Mouse (Mus musculus) liver, embryonic 16.5 days (tissue): Measurements from ENCODE around the gene Tmem54. TPM values are rescaled to one million over a fixed set of nuclear protein-coding genes. Genes with fewer than 3 reads are reported as not detected.
A peak's percentile ranks its signal among the peaks of the same experiment; 100 is the strongest.

Experiments
- ATAC-seq: fragments of 200-750 bp; cut with Nextera tagmentation; 2 replicates; pipeline ENCODE4 v1.8.0; 2017; ENCODE audit warnings: low read depth, mild to moderate bottlenecking, moderate number of reproducible peaks, moderate library complexity
- H3K27ac ChIP-seq: fragments of 300-500 bp; sonication (generic); 2 replicates; pipeline ENCODE4 v1.5.1; 2014; ENCODE audit warnings: mild to moderate bottlenecking, low read length
- H3K27me3 ChIP-seq: fragments of 300-500 bp; sonication (generic); 2 replicates; pipeline ENCODE4 v1.6.1; 2014; ENCODE audit warnings: low read depth, low read length, mixed read lengths; ENCODE audit not compliant: control insufficient read depth, insufficient read depth
- H3K36me3 ChIP-seq: fragments of 300-500 bp; sonication (generic); 2 replicates; pipeline ENCODE4 v1.6.1; 2014; ENCODE audit warnings: mild to moderate bottlenecking; ENCODE audit not compliant: control insufficient read depth, insufficient read depth
- H3K4me1 ChIP-seq: fragments of 300-500 bp; sonication (generic); 2 replicates; pipeline ENCODE4 v1.6.1; 2014; ENCODE audit warnings: low read depth, low read length, mixed read lengths; ENCODE audit not compliant: control insufficient read depth
- H3K4me2 ChIP-seq: fragments of 300-500 bp; sonication (generic); 2 replicates; pipeline ENCODE4 v1.6.1; 2014; ENCODE audit warnings: low read depth, low read length, mixed read lengths
- H3K4me3 ChIP-seq: fragments of 300-500 bp; sonication (generic); 2 replicates; pipeline ENCODE4 v1.5.1; 2014; ENCODE audit warnings: low read depth, mild to moderate bottlenecking, low read length
- H3K9ac ChIP-seq: fragments of 300-500 bp; sonication (generic); 2 replicates; pipeline ENCODE4 v1.6.1; 2014; ENCODE audit warnings: low read depth, low read length
- H3K9me3 ChIP-seq: fragments of 300-500 bp; sonication (generic); replicated peaks from 2 replicates; pipeline ENCODE4 v1.6.1; 2016; ENCODE audit warnings: low read length; ENCODE audit not compliant: control insufficient read depth
- WGBS: fragments of 180-500 bp; shearing (Covaris S2); extraction: QIAGEN DNeasy Blood & Tissue Kit; methylation state at CpG from one replicate; pipeline ENCODE4 v1.1.7; 2014; ENCODE audit not compliant: insufficient replicate concordance; 5-methylcytosine and 5-hydroxymethylcytosine counted together
- polyA plus RNA-seq: library from polyadenylated mRNA; unstranded; fragments of >200 nt; fragmentation: Nextera tagmentation; extraction: Ambion mirVana; gene quantifications from 2 replicates; pipeline ENCODE4 v1.2.1, GENCODE M21; 2015

Gene Tmem54
- polyA plus RNA-seq, 1 experiment from 2014 or later: 1.7 TPM

- Histone ChIP-seq H3K9ac (no peak overlapping the region), H3K27ac (no peak overlapping the region), H3K4me1 (no peaks in the 10 kb centered on the region), H3K27me3 (peaks cover 2% of the 10 kb centered on the region), H3K4me2 (no peak overlapping the region), H3K9me3 (no peaks in the 10 kb centered on the region), H3K36me3 (no peaks in the 10 kb centered on the region), H3K4me3 (no peak overlapping the region)
- ATAC-seq: no peak
- WGBS: 50% methylated on average over 11 of the region's 11 CpGs
These were observed 6.0 kb downstream of the Tmem54 start for GRCm38 (mm10) chr4:129111350-129111749.

- ATAC-seq: no peak
- no peak overlapping the region for H3K9ac ChIP-seq
- H3K4me1 ChIP-seq: no peaks in the 10 kb centered on the region
- no peaks in the 10 kb centered on the region; the same call in 1 of the 2 replicates for H3K27me3 ChIP-seq
- no peaks in the 10 kb centered on the region for H3K9me3 ChIP-seq
- no peaks in the 10 kb centered on the region for H3K36me3 ChIP-seq
- no peak overlapping the region for H3K4me2 ChIP-seq
- 74% methylated on average over 13 of the region's 13 CpGs for WGBS
- no peak overlapping the region for H3K4me3 ChIP-seq
- H3K27ac ChIP-seq: no peak overlapping the region
These were observed 6.9 kb downstream of the Tmem54 start for GRCm38 (mm10) chr4:129112231-129112630.

GRCm38 (mm10) chr4:129113083-129113988 is 8.0 kb downstream of the Tmem54 start:
- peak; percentile 42; the same call in 1 of the 2 replicates for ATAC-seq
- H3K27ac ChIP-seq: no peak overlapping the region
- H3K4me2 ChIP-seq: no peak overlapping the region

GRCm38 (mm10) chr4:129116703-129117102 is 11.4 kb downstream of the Tmem54 start:
- ATAC-seq: no peak
- Histone ChIP-seq H3K9me3 (no peaks in the 10 kb centered on the region), H3K27ac (no peak overlapping the region), H3K4me3 (no peak overlapping the region), H3K36me3 (no peaks in the 10 kb centered on the region), H3K4me2 (no peak overlapping the region), H3K27me3 (peaks cover 33% of the 10 kb centered on the region), H3K9ac (no peak overlapping the region), H3K4me1 (peaks cover 3% of the 10 kb centered on the region)
- 72% methylated on average over 8 of the region's 8 CpGs for WGBS

More at GRCm38 (mm10) chr4:129113083-129113988, 8.0 kb downstream of the Tmem54 start:
- H3K4me3 ChIP-seq: no peak overlapping the region
- peaks cover 1% of the 10 kb centered on the region; the same call in 1 of the 2 replicates for H3K27me3 ChIP-seq
- H3K9me3 ChIP-seq: no peaks in the 10 kb centered on the region
- H3K4me1 ChIP-seq: no peaks in the 10 kb centered on the region
- H3K36me3 ChIP-seq: no peaks in the 10 kb centered on the region
- H3K9ac ChIP-seq: no peak overlapping the region
- WGBS: 28% methylated on average over 28 of the region's 28 CpGs

- no peak overlapping the region for H3K4me2 ChIP-seq
- H3K4me1 ChIP-seq: peaks cover 3% of the 10 kb centered on the region
- no peaks in the 10 kb centered on the region for H3K36me3 ChIP-seq
- H3K9ac ChIP-seq: no peak overlapping the region
- H3K27ac ChIP-seq: no peak overlapping the region
- no peak overlapping the region for H3K4me3 ChIP-seq
- 74% methylated on average over 14 of the region's 14 CpGs for WGBS
- no peaks in the 10 kb centered on the region for H3K9me3 ChIP-seq
- H3K27me3 ChIP-seq: peaks cover 44% of the 10 kb centered on the region
- ATAC-seq: no peak
These were observed 12.6 kb downstream of the Tmem54 start for GRCm38 (mm10) chr4:129117720-129118510.

GRCm38 (mm10) chr4:129119708-129120107 is 14.4 kb downstream of the Tmem54 start:
- no peak overlapping the region for H3K4me3 ChIP-seq
- no peak overlapping the region for H3K4me2 ChIP-seq
- ATAC-seq: no peak
- no peak overlapping the region for H3K9ac ChIP-seq
- 59% methylated on average over 10 of the region's 10 CpGs for WGBS
- H3K4me1 ChIP-seq: peaks cover 3% of the 10 kb centered on the region
- no peaks in the 10 kb centered on the region for H3K36me3 ChIP-seq
- no peak overlapping the region for H3K27ac ChIP-seq
- H3K27me3 ChIP-seq: peaks cover 57% of the 10 kb centered on the region
- no peaks in the 10 kb centered on the region for H3K9me3 ChIP-seq

- H3K9me3 ChIP-seq: no peaks in the 10 kb centered on the region
- no peak overlapping the region for H3K9ac ChIP-seq
- H3K4me1 ChIP-seq: peaks cover 3% of the 10 kb centered on the region
- H3K36me3 ChIP-seq: no peaks in the 10 kb centered on the region
- H3K4me3 ChIP-seq: peak overlapping the region; percentile 39
- 2% methylated on average over 48 of the region's 59 CpGs for WGBS
- H3K27ac ChIP-seq: no peak overlapping the region
- peak; percentile 39 for ATAC-seq
- H3K27me3 ChIP-seq: peaks cover 67% of the 10 kb centered on the region
- H3K4me2 ChIP-seq: peak overlapping the region; percentile 46
These were observed 15.4 kb downstream of the Tmem54 start for GRCm38 (mm10) chr4:129120520-129121445.

GRCm38 (mm10) chr4:129121569-129122086 is 16.3 kb downstream of the Tmem54 start, which contains the start of gene Hpca:
TSS of gene Hpca (minus strand) at chr4:129122036.
- H3K27me3 ChIP-seq: peaks cover 74% of the 10 kb centered on the region
- peak within 1 kb of the TSS; percentile 46 for H3K4me2 ChIP-seq
- no peak within 1 kb of the TSS for H3K9ac ChIP-seq
- H3K9me3 ChIP-seq: no peaks in the 10 kb centered on the region
- H3K4me3 ChIP-seq: peak within 1 kb of the TSS; percentile 39
- no peaks in the 10 kb centered on the region for H3K36me3 ChIP-seq
- 3% methylated on average over 17 of the region's 17 CpGs for WGBS
- no peak within 1 kb of the TSS for H3K27ac ChIP-seq
- H3K4me1 ChIP-seq: peaks cover 3% of the 10 kb centered on the region
- ATAC-seq: no peak
